Mouse (Mus musculus) embryonic fibroblast, embryonic 13.5 days (primary cell): ENCODE measurements around the gene Ncam1.

ENCODE experiments used
- CTCF ChIP-seq: IDR thresholded peaks from 2 replicates; pipeline ENCODE4 v1.5.1; 2011; ENCODE audit warnings: mild to moderate bottlenecking, control low read depth, low read length, moderate library complexity, borderline replicate concordance; ENCODE audit not compliant: insufficient read depth
- POLR2A ChIP-seq: IDR thresholded peaks from 2 replicates; pipeline ENCODE4 v1.6.1; 2011; ENCODE audit warnings: low read depth, mild to moderate bottlenecking, control low read depth, low read length, moderate library complexity

- no peak for TF ChIP-seq CTCF
- no peak for TF ChIP-seq POLR2A
These were observed 61.6 kb downstream of the Ncam1 start for GRCm38 (mm10) chr9:49737166-49737565.
